Mouse (Mus musculus) embryo, embryonic 10.5 days (tissue): ENCODE data around the gene Etfdh.
"Not testable (repeated sequence)": the region's sequence is repeated elsewhere in the genome, so short reads cannot be mapped to it uniquely, and the experiment has no call there.

Experiments
- DNase-seq: peaks from one replicate; pipeline ENCODE4 v3.0.0-alpha.2; 2015; ENCODE audit warnings: low spot score

Etfdh gene

GRCm38 (mm10) chr3:79577606-79578005, 51.7 kb downstream of the Etfdh start:
- DNase-seq: no peak

GRCm38 (mm10) chr3:79576865-79577264, 52.4 kb downstream of the Etfdh start:
- peak; percentile 17 for DNase-seq

GRCm38 (mm10) chr3:79576468-79576816, 52.9 kb downstream of the Etfdh start:
- no peak for DNase-seq

GRCm38 (mm10) chr3:79575576-79576467, 53.5 kb downstream of the Etfdh start:
- DNase-seq: peak; percentile 27

GRCm38 (mm10) chr3:79574336-79574735, 55.0 kb downstream of the Etfdh start:
- no peak for DNase-seq

- not testable (repeated sequence) for DNase-seq
Observed at GRCm38 (mm10) chr3:79573376-79573775, 55.9 kb downstream of the Etfdh start.

GRCm38 (mm10) chr3:79572399-79572798, 56.9 kb downstream of the Etfdh start:
- DNase-seq: no peak

GRCm38 (mm10) chr3:79569351-79569681, 60.0 kb downstream of the Etfdh start:
- no peak for DNase-seq

- no peak for DNase-seq
Observed at GRCm38 (mm10) chr3:79568629-79569350, 60.5 kb downstream of the Etfdh start.

- DNase-seq: peak; percentile 96
Observed at GRCm38 (mm10) chr3:79567703-79568362, 61.5 kb downstream of the Etfdh start, which contains the start of gene Fnip2. Fnip2 (minus strand) TSS chr3:79567796.

- peak; percentile 27 for DNase-seq
Observed at GRCm38 (mm10) chr3:79566716-79567691, 62.3 kb downstream of the Etfdh start.

- no peak for DNase-seq
Observed at GRCm38 (mm10) chr3:79564875-79565606, 64.3 kb downstream of the Etfdh start.

- DNase-seq: no peak
Observed at GRCm38 (mm10) chr3:79563511-79563910, 65.8 kb downstream of the Etfdh start.

GRCm38 (mm10) chr3:79561784-79562715, 67.2 kb downstream of the Etfdh start:
- DNase-seq: no peak

GRCm38 (mm10) chr3:79560555-79560954, 68.7 kb downstream of the Etfdh start:
- no peak for DNase-seq

- DNase-seq: no peak
Observed at GRCm38 (mm10) chr3:79559773-79560045, 69.6 kb downstream of the Etfdh start.

- DNase-seq: no peak
Observed at GRCm38 (mm10) chr3:79559021-79559772, 70.1 kb downstream of the Etfdh start.

GRCm38 (mm10) chr3:79555061-79555460, 74.2 kb downstream of the Etfdh start:
- no peak for DNase-seq
